Mouse (Mus musculus) C2C12 (cell line): ENCODE data around the gene Ly6g6d. TPM values are rescaled to one million over a fixed set of nuclear protein-coding genes. Genes with fewer than 3 reads are reported as not detected.

Experiments used
- H3K27me3 ChIP-seq: one replicate; pipeline ENCODE4 v1.6.1; 2011; ENCODE audit not compliant: control insufficient read depth, insufficient read depth, insufficient read length
- H3K36me3 ChIP-seq: one replicate; pipeline ENCODE4 v1.6.1; 2011; ENCODE audit not compliant: control insufficient read depth, insufficient read depth
- H3K4me3 ChIP-seq: one replicate; pipeline ENCODE4 v1.5.1; 2011; ENCODE audit warnings: mild to moderate bottlenecking, control low read depth; ENCODE audit not compliant: poor library complexity, insufficient read depth, severe bottlenecking
- H3K79me2 ChIP-seq: one replicate; pipeline ENCODE4 v1.6.1; 2011; ENCODE audit not compliant: control insufficient read depth, insufficient read depth
- H3K79me3 ChIP-seq: one replicate; pipeline ENCODE4 v1.6.1; 2011; ENCODE audit warnings: low read depth, control low read depth
- H3ac ChIP-seq: one replicate; pipeline ENCODE3; 2011; ENCODE audit warnings: low read depth; ENCODE audit not compliant: control insufficient read depth, insufficient read length
- CEBPB ChIP-seq: IDR thresholded peaks from one replicate; pipeline ENCODE4 v1.6.1; 2011; ENCODE audit warnings: low read depth, mild to moderate bottlenecking, control low read depth, moderate library complexity
- CTCF ChIP-seq: IDR thresholded peaks from one replicate; pipeline ENCODE4 v1.5.1; 2011; ENCODE audit not compliant: control insufficient read depth, insufficient read depth, insufficient read length
- FOSL1 ChIP-seq: IDR thresholded peaks from one replicate; pipeline ENCODE4 v1.8.0; 2011; ENCODE audit warnings: mild to moderate bottlenecking, low read length; ENCODE audit not compliant: poor library complexity, insufficient read depth, severe bottlenecking
- MAX ChIP-seq: IDR thresholded peaks from one replicate; pipeline ENCODE4 v1.6.1; 2011; ENCODE audit warnings: mild to moderate bottlenecking, control low read depth
- MYOD1 ChIP-seq: IDR thresholded peaks from one replicate; pipeline ENCODE4 v1.6.1; 2011; ENCODE audit warnings: low read depth; ENCODE audit not compliant: control insufficient read depth, insufficient read length
- MYOG ChIP-seq: IDR thresholded peaks from one replicate; pipeline ENCODE4 v1.6.1; 2011; ENCODE audit not compliant: control insufficient read depth, insufficient read length; ENCODE audit errors: extremely low read depth
- USF1 ChIP-seq: IDR thresholded peaks from one replicate; pipeline ENCODE4 v1.6.1; 2011; ENCODE audit warnings: low read depth, mild to moderate bottlenecking, control low read depth, moderate library complexity
- polyA plus RNA-seq: library from polyadenylated mRNA; unstranded; fragments of >200 nt; fragmentation: generic; extraction: Trizol; gene quantifications from one replicate; pipeline ENCODE4 v1.2.1, GENCODE M21; 2012; ENCODE audit warnings: missing spikeins

Ly6g6d gene
- polyA plus RNA-seq, 1 experiment, result not detected

GRCm38 (mm10) chr17:35055691-35056495 lies 22.0 kb downstream of the Ly6g6d start:
- Histone ChIP-seq H3K79me3 (peaks cover 36% of the 10 kb centered on the region), H3K4me3 (no peak overlapping the region), H3ac (no peak overlapping the region), H3K79me2 (peaks cover 54% of the 10 kb centered on the region), H3K27me3 (no peaks in the 10 kb centered on the region), H3K36me3 (peaks cover 73% of the 10 kb centered on the region)
- TF ChIP-seq MAX, result no peak
- TF ChIP-seq CTCF, result no peak
- no peak for TF ChIP-seq FOSL1
- no peak for TF ChIP-seq CEBPB
- no peak for TF ChIP-seq MYOD1
- TF ChIP-seq MYOG, result no peak
- no peak for TF ChIP-seq USF1

- no peak for TF ChIP-seq FOSL1
- TF ChIP-seq USF1, result no peak
- no peak for TF ChIP-seq MAX
- TF ChIP-seq CEBPB, result no peak
- TF ChIP-seq MYOD1, result no peak
- TF ChIP-seq MYOG, result no peak
- TF ChIP-seq CTCF, result no peak
- peak overlapping the region; percentile 82 for H3K4me3 ChIP-seq
- H3ac ChIP-seq, result peak overlapping the region; percentile 99
- peaks cover 41% of the 10 kb centered on the region for H3K79me3 ChIP-seq
- H3K79me2 ChIP-seq, result peaks cover 75% of the 10 kb centered on the region
- peaks cover 52% of the 10 kb centered on the region for H3K36me3 ChIP-seq
- no peaks in the 10 kb centered on the region for H3K27me3 ChIP-seq
Measured at GRCm38 (mm10) chr17:35052271-35052798, 25.5 kb downstream of the Ly6g6d start.

- H3K79me2 ChIP-seq, result peaks cover 75% of the 10 kb centered on the region
- TF ChIP-seq CTCF (no peak), FOSL1 (no peak), MYOD1 (peak; percentile 59), USF1 (no peak), MAX (peak; percentile 36), MYOG (no peak)
- H3K27me3 ChIP-seq, result no peaks in the 10 kb centered on the region
Measured at GRCm38 (mm10) chr17:35051156-35052086, 26.4 kb downstream of the Ly6g6d start.

GRCm38 (mm10) chr17:35050126-35050750 lies 27.6 kb downstream of the Ly6g6d start:
- Histone ChIP-seq H3K79me3 (peaks cover 39% of the 10 kb centered on the region), H3K4me3 (peak overlapping the region; percentile 82), H3ac (peak overlapping the region; percentile 85), H3K36me3 (peaks cover 32% of the 10 kb centered on the region), H3K79me2 (peaks cover 64% of the 10 kb centered on the region), H3K27me3 (no peaks in the 10 kb centered on the region)
- TF ChIP-seq MYOD1 (no peak), USF1 (no peak), FOSL1 (no peak), CTCF (no peak)

More at GRCm38 (mm10) chr17:35051156-35052086, 26.4 kb downstream of the Ly6g6d start:
- Histone ChIP-seq H3K36me3 (peaks cover 43% of the 10 kb centered on the region), H3ac (peak overlapping the region; percentile 99), H3K4me3 (peak overlapping the region; percentile 82), H3K79me3 (peaks cover 41% of the 10 kb centered on the region)

GRCm38 (mm10) chr17:35049561-35050016 lies 28.3 kb downstream of the Ly6g6d start, which contains the start of gene Clic1:
TSS of gene Clic1 (plus strand) at chr17:35049966.
- H3K27me3 ChIP-seq, result no peaks in the 10 kb centered on the region
- H3ac ChIP-seq, result peak within 1 kb of the TSS; percentile 85
- peaks cover 26% of the 10 kb centered on the region for H3K36me3 ChIP-seq
- peak within 1 kb of the TSS; percentile 82 for H3K4me3 ChIP-seq
- TF ChIP-seq CEBPB, result no peak
- TF ChIP-seq CTCF, result no peak
- no peak for TF ChIP-seq USF1
- TF ChIP-seq MYOD1, result no peak
- no peak for TF ChIP-seq MAX
- no peak for TF ChIP-seq FOSL1
- TF ChIP-seq MYOG, result no peak
- peaks cover 34% of the 10 kb centered on the region for H3K79me3 ChIP-seq
- H3K79me2 ChIP-seq, result peaks cover 58% of the 10 kb centered on the region
